Mouse (Mus musculus): ENCODE results near the gene Gpr21. TPM values are rescaled to one million over a fixed set of nuclear protein-coding genes. Genes with fewer than 3 reads are reported as not detected.

Gpr21 gene
- 0.20 and 0.23 TPM in 2 replicates for polyA plus RNA-seq (2012; rRNA removed)

GRCm38 (mm10) chr2:37516030-37516710, at the start of gene Gpr21:
TSS of gene Gpr21 (plus strand) at chr2:37516332.

Other genes with a start within 250 kb of the Gpr21 start
- not detected in 2 replicates for gene Olfr368, start 189.8 kb upstream of the Gpr21 start, polyA plus RNA-seq (2012; rRNA removed)
- gene Pdcl, start 157.0 kb upstream of the Gpr21 start, polyA plus RNA-seq (2012; rRNA removed): 10.4 and 11.4 TPM in 2 replicates
- gene Rc3h2, start 93.4 kb upstream of the Gpr21 start, polyA plus RNA-seq (2012; rRNA removed): 4.4 and 7.3 TPM in 2 replicates
- gene Zbtb26, start 73.2 kb upstream of the Gpr21 start, polyA plus RNA-seq (2012; rRNA removed): 2.8 and 3.5 TPM in 2 replicates
- 1.4 and 1.6 TPM in 2 replicates for gene Zbtb6, start 73.2 kb upstream of the Gpr21 start, polyA plus RNA-seq (2012; rRNA removed)
- gene Rabgap1, start 73.1 kb upstream of the Gpr21 start, polyA plus RNA-seq (2012; rRNA removed): 6.7 and 7.3 TPM in 2 replicates
- gene Strbp, start 187.5 kb downstream of the Gpr21 start, polyA plus RNA-seq (2012; rRNA removed): 4.4 and 4.5 TPM in 2 replicates

Measured in ovary, adult 2 months (tissue).